Mouse (Mus musculus) kidney, adult 2 months (tissue): Measurements from ENCODE around the gene Kcnj9.

Experiments used
- CTCF ChIP-seq: fragments of 200-500 bp; conservative IDR thresholded peaks from 2 replicates; pipeline ENCODE4 v1.5.1; 2011; ENCODE audit warnings: low read depth, mild to moderate bottlenecking, control low read depth, low read length, moderate library complexity, mixed read lengths; ENCODE audit not compliant: insufficient read depth, insufficient read length
- POLR2A ChIP-seq: fragments of 200-500 bp; IDR thresholded peaks from one replicate; pipeline ENCODE4 v1.6.1; 2011; ENCODE audit warnings: low read depth, low read length, control low read depth

DNA sequence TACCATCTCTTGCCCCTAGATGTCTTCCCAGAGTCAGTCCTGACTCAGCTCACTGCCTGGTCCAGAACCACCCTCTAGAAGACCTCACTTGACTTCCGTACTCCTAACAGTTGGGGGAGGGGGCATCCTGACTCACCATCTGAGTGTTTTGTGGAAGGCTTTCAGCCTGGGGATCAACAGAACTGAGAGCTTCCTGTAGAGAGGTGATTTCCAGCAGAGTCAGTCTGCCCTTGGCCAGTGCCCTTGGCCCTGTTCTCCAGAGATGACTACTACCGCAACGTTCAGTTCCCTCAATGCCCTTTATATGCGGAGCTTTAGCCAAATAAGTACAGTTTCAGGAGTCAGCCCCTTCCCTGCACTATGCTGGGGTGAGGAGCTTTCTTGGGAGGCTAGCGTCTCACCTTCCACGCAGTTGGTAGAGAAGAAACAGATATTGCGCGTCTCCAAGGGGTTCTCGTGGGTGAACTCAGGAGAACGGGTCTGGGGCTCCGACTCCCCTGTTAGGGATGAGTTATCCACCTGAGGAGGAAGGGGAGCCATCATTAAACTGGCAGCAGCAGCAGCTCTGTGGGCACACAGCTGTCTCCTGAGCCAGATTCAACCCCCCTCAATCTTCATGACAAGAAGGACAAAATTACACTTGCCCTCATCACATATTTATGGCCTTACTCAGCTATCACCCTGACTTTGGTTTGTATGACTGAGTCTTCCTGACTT is 40.1 kb downstream of the Kcnj9 start:
- TF ChIP-seq CTCF (no peak), POLR2A (no peak)
